Mouse (Mus musculus) heart, postnatal 4 days (tissue): ENCODE measurements around the gene Entpd7. TPM values are rescaled to one million over a fixed set of nuclear protein-coding genes. Genes with fewer than 3 reads are reported as not detected.

ENCODE experiments used
- DNase-seq: peaks from one replicate; pipeline ENCODE4 v3.0.0; 2021
- total RNA-seq, 2 experiments: library from RNA; stranded (reverse); gene quantifications; 2 replicates each; pipeline ENCODE4 v1.2.3; 2021

Gene Entpd7
- total RNA-seq = 1 to 10 TPM; 6.5 to 6.9 TPM

DNA sequence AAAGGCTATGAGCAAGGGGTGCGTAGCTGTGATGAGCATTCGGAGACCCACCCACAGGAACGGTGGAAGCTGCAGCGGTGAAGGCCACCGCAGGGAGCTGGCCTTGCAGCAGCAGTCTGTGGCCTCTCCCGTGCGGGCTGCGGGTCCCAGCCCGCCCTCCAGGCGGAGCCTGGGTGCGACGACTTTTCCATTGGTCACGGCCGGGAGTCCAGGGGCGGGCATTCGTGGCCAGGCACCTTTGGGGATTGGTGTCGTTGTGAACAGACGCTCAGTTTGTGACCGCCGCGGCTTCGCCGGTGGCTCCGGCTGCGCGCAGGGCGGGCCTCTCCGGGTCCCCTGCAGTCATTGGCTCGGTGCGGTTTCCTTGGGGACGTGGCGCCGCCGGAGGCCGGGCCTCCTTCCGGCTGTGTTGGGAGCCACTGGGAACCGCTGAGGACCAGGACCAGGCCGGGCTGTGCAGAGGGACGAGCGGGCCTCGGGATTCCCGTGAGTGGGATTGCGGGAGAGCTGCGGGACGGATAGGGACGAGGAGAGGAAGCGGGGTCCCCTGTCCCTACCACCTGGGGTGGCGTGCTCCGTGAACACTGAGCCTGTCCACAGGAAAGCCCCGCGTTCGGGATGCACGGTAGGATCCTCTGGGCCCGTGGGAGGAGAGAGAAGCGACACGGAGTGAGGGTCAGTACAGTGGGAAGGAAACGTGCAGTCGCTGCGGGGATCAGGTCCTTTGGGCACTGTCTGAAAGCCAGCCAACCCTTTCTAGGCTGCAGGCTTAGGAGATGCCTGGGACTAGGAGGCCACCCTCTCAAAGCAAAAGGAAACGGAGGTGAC, at the start of gene Entpd7:
Gene Entpd7, plus strand, starts transcription at position 254 of the 828 bp plus-strand sequence.
- peak; percentile 97 for DNase-seq

- no peak for DNase-seq
These were observed 47.6 kb upstream of the Entpd7 start for GRCm38 (mm10) chr19:43641833-43642232.

DNA sequence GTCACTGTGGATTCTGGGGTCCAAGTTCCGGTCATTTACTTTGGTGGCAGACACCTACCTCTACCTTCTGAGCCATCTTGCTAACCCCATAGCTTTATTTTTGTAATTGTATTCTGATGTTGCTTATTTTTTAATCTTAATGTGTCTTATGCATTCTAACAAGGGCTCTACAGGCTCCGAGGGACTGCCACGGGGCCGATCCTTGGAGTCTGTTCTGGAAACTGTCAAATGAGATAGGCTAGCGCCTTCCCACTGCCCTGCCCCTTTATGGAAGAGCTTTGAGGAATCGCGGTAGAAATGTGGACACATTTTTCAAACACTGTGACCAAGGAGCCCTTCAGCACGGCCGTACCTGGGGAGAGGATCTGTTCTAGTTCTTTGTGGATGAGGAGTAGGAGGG, 46.6 kb upstream of the Entpd7 start:
- DNase-seq = no peak

DNA sequence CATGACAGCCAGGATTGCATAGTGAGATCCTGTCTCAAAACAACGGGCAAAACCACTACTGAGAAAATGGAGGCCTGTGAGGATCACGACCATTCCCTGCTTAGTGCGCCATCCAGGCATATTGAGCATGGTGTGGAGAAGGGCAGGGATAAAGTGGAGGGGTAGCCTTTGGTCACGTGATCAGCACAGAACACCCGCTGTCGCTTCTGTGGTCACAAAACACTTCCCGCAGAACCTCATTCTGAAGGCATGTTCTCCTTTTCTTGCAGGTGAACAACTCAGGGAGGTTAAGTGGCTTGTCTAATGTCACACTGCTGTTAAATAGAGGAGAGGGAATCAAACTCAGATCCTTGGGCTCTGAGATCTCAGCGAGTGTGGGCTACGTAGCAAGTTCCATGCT, 44.0 kb upstream of the Entpd7 start:
- DNase-seq = no peak

GRCm38 (mm10) chr19:43646852-43647251, 42.6 kb upstream of the Entpd7 start:
- no peak for DNase-seq

DNA sequence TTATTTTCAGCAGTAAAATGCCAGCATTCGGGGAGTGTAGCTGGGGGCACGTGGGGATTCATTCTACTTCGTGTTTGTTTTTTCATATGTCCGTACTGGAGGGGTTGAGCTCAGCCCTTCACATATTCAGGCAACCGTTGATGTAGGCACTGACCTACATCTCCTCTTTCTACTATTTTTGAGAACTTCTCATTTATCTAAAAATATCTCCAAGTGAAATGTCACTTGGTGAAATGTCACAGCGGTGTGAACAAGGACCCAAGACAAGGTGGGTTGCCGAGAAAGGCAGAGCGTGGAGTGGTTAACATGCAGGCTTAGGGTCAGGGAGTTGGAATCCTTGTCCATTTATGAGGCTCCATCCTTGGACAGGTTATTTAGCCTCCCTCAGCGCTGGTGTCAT, 42.2 kb upstream of the Entpd7 start:
- DNase-seq = no peak

GRCm38 (mm10) chr19:43648343-43648742, 41.1 kb upstream of the Entpd7 start:
- no peak for DNase-seq

GRCm38 (mm10) chr19:43651241-43651785, 38.2 kb upstream of the Entpd7 start:
- DNase-seq = no peak

GRCm38 (mm10) chr19:43655735-43656492, 33.6 kb upstream of the Entpd7 start:
- DNase-seq = peak; percentile 68

- no peak for DNase-seq
These were observed 29.8 kb upstream of the Entpd7 start for GRCm38 (mm10) chr19:43659632-43660031.

DNA sequence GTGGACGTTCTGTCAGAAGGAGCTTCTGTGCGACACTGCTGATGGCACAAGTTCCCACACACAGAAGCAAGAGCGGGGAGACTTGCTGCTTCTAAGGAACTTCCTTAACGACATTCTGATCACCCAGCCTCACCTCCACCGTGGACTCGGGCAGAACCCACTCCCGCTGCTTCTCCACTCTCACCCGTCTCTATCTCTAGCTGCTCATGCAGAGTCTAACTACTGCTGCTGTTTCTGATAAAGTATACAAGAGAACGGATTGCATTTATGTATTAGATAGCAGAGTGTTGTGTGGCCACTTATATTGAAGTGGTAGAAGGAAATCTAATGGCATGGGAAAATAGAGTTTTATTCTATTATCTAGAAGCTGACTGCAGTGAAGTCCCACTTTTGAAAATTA, 28.7 kb upstream of the Entpd7 start:
- DNase-seq = no peak

- peak; percentile 41 for DNase-seq
These were observed 27.1 kb upstream of the Entpd7 start for GRCm38 (mm10) chr19:43662176-43662967.

- no peak for DNase-seq
These were observed 26.0 kb upstream of the Entpd7 start for GRCm38 (mm10) chr19:43663471-43663870.

DNA sequence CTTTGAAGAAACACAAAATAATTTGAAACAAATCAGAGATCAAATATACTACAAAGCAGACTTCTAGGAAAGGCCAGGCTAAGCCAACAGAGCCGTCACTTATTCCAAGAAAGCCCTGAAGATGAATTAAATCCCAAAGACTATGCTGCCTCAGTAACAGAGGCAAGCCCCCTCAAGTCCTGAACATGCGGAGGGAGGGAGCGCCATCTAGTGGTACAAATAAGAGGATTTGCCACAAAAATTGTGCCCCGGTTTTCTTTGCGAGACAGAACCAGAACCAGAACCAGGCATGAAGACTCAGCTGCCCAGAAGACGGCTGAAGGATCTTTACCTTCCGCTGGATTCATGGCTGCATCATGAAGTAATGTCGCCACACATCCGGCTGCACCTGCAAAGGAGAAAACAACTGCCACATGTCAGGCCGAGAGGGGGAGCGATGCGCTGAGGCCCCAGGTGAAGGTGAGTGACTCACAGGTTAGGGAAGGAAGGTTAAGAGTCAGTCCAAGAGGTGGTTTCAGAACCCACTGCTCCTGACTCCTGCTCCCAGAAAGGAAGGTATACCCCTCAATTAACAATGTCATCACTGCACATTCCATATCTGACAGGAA, 23.9 kb upstream of the Entpd7 start:
- peak; percentile 59 for DNase-seq

GRCm38 (mm10) chr19:43666661-43667429, 22.6 kb upstream of the Entpd7 start:
- DNase-seq = peak; percentile 42

- DNase-seq = no peak
These were observed 22.1 kb upstream of the Entpd7 start for GRCm38 (mm10) chr19:43667430-43667809.

DNA sequence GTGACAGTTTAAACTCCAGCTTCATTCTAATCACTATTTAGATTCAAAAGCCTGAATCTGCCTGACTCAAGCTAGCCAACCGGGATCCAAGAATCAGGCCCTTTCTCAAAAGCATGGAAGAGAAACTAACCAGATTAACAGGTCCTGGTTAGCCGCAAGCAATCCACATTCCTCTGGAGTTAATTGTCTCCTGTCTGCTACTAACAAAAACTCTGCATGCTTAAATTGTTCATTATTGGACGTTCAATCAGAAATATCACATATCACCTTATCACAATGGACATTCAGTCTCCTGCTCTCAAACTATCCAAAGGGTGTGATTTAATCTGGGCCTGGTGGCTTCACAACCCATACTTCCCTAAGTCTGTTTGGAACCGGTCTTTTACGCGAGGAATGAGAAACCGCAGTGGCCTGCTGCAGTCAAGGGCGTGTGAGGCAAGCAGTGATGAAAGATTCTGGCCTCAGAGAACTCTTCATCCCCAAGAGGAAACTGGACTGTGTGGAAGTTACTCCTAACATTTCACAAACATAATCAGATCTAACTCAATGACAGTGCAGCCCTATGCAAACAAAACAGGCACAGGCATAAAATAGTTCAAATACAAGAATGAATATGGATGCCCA, 20.2 kb upstream of the Entpd7 start:
- no peak for DNase-seq

DNA sequence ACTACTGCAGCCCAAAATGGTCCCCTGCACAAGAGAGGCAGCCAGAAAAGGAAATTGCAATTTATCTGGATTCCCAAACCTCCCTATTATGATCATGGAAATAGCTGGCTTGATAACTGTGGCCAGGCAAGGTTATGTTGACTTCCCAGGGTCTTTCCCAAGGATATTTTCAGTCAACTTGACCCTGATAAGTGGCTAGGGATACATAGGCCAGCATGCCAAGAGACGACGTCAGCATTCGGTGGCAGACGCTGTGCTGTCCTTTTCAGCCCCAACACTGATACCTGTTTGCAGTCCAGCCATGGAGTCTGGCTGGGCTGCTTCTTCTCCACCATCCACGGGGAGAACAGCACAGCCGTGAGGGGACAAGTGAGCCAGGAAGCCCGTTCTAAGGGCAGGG, 18.4 kb upstream of the Entpd7 start:
- no peak for DNase-seq

GRCm38 (mm10) chr19:43673513-43674315, 15.8 kb upstream of the Entpd7 start:
- DNase-seq = no peak

- no peak for DNase-seq
These were observed 15.2 kb upstream of the Entpd7 start for GRCm38 (mm10) chr19:43674316-43674689.
